Mouse (Mus musculus) ES-E14 (cell line): ENCODE results near the gene Ipo7.

Source experiments
- CHD2 ChIP-seq: IDR thresholded peaks from 2 replicates; pipeline ENCODE4 v1.6.1; 2014; ENCODE audit warnings: mild to moderate bottlenecking, low read depth, low read length, inconsistent platforms
- HCFC1 ChIP-seq: IDR thresholded peaks from 2 replicates; pipeline ENCODE4 v1.6.1; 2012; ENCODE audit warnings: low read length, inconsistent platforms, borderline replicate concordance; ENCODE audit not compliant: insufficient read depth
- MAFK ChIP-seq: IDR thresholded peaks from 2 replicates; pipeline ENCODE4 v1.6.1; 2014; ENCODE audit warnings: mild to moderate bottlenecking, low read depth, low read length, inconsistent platforms; ENCODE audit not compliant: insufficient read depth
- ZC3H11A ChIP-seq: IDR thresholded peaks from 2 replicates; pipeline ENCODE4 v1.6.1; 2012; ENCODE audit warnings: low read depth, mild to moderate bottlenecking, inconsistent platforms, low read length, borderline replicate concordance
- ZNF384 ChIP-seq: IDR thresholded peaks from 2 replicates; pipeline ENCODE4 v1.6.1; 2012; ENCODE audit warnings: low read depth, low read length, inconsistent platforms

DNA sequence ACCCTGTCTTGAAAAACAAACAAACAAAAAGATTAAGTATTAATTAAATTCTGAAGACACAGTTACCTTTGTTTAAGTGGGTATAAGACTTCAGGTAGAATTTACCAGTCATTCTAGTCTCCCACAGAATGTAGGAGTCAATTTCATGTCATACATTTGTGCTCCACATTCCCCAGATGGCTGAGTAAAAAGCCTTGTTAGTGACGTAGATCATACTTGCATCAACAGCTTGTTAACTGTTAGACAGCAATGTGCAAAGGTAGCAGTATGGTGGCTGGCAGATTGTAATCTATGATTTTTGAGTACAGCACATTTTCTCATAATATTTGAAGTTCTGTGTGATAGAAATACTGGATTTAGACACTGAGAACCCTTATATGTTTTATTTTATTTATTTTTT is 10.8 kb downstream of the Ipo7 start:
- no peak for TF ChIP-seq CHD2
- TF ChIP-seq ZC3H11A: no peak
- no peak for TF ChIP-seq MAFK
- TF ChIP-seq ZNF384: no peak
- TF ChIP-seq HCFC1: no peak
